Mouse (Mus musculus) kidney, adult 2 months (tissue): Measurements from ENCODE around the gene Bfsp2. TPM values are rescaled to one million over a fixed set of nuclear protein-coding genes. Genes with fewer than 3 reads are reported as not detected.

Source experiments
- DNase-seq: peaks from one replicate; pipeline ENCODE4 v3.0.0; 2021
- H3K27ac ChIP-seq: fragments of 200-500 bp; 2 replicates; pipeline ENCODE4 v1.5.1; 2012; ENCODE audit warnings: low read depth, low read length, control low read depth, inconsistent platforms; ENCODE audit not compliant: insufficient read depth
- H3K27me3 ChIP-seq: fragments of 200-500 bp; replicated peaks from 2 replicates; pipeline ENCODE4 v1.6.1; 2012; ENCODE audit warnings: mild to moderate bottlenecking, moderate library complexity, low read length, inconsistent platforms; ENCODE audit not compliant: control insufficient read depth, insufficient read depth
- H3K36me3 ChIP-seq: fragments of 200-500 bp; 2 replicates; pipeline ENCODE4 v1.6.1; 2012; ENCODE audit warnings: mild to moderate bottlenecking, moderate library complexity, low read length, inconsistent platforms; ENCODE audit not compliant: control insufficient read depth, insufficient read depth
- H3K4me1 ChIP-seq: fragments of 200-500 bp; 2 replicates; pipeline ENCODE4 v1.6.1; 2011; ENCODE audit warnings: low read length; ENCODE audit not compliant: control insufficient read depth, insufficient read depth
- H3K4me3 ChIP-seq: fragments of 200-500 bp; 2 replicates; pipeline ENCODE4 v1.5.1; 2011; ENCODE audit warnings: mild to moderate bottlenecking, low read depth, low read length, control low read depth; ENCODE audit not compliant: insufficient read depth
- CTCF ChIP-seq: fragments of 200-500 bp; conservative IDR thresholded peaks from 2 replicates; pipeline ENCODE4 v1.5.1; 2011; ENCODE audit warnings: low read depth, mild to moderate bottlenecking, control low read depth, low read length, moderate library complexity, mixed read lengths; ENCODE audit not compliant: insufficient read depth, insufficient read length
- POLR2A ChIP-seq: fragments of 200-500 bp; IDR thresholded peaks from one replicate; pipeline ENCODE4 v1.6.1; 2011; ENCODE audit warnings: low read depth, low read length, control low read depth
- WGBS: fragments of 180-500 bp; shearing (Covaris S2); methylation state at CpG from one replicate; pipeline ENCODE4 v1.1.7; 2018; 5-methylcytosine and 5-hydroxymethylcytosine counted together
- polyA plus RNA-seq: library from polyadenylated mRNA; depleted of rRNA; stranded (reverse); fragments of >200 nt; gene quantifications from 2 replicates; pipeline ENCODE4 v1.2.3, GENCODE M21; 2012

Bfsp2 gene
- polyA plus RNA-seq, 1 experiment: 0.56 TPM

GRCm38 (mm10) chr9:103505067-103505466 is 24.8 kb upstream of the Bfsp2 start:
- peaks cover 5% of the 10 kb centered on the region; the same call in 1 of the 2 replicates for H3K4me1 ChIP-seq
- 73% methylated on average over 5 of the region's 5 CpGs for whole genome bisulfite sequencing

GRCm38 (mm10) chr9:103504646-103505045 is 24.4 kb upstream of the Bfsp2 start:
- no peak overlapping the region for H3K27ac ChIP-seq
- no peak for DNase-seq
- 90% methylated on average over 1 of the region's 1 CpGs for WGBS
- H3K36me3 ChIP-seq: no peaks in the 10 kb centered on the region
- TF ChIP-seq POLR2A (no peak), CTCF (no peak)
- H3K27me3 ChIP-seq: no peaks in the 10 kb centered on the region
- H3K4me3 ChIP-seq: no peak overlapping the region
- peaks cover 5% of the 10 kb centered on the region; the same call in 1 of the 2 replicates for H3K4me1 ChIP-seq

More at GRCm38 (mm10) chr9:103505067-103505466, 24.8 kb upstream of the Bfsp2 start:
- H3K27me3 ChIP-seq: no peaks in the 10 kb centered on the region
- H3K27ac ChIP-seq: no peak overlapping the region
- no peak for TF ChIP-seq CTCF
- no peak for TF ChIP-seq POLR2A
- no peaks in the 10 kb centered on the region for H3K36me3 ChIP-seq
- no peak overlapping the region for H3K4me3 ChIP-seq
- DNase-seq: no peak

- Histone ChIP-seq H3K4me3 (no peak overlapping the region), H3K27ac (no peak overlapping the region), H3K4me1 (peaks cover 5% of the 10 kb centered on the region; the same call in 1 of the 2 replicates), H3K36me3 (no peaks in the 10 kb centered on the region), H3K27me3 (no peaks in the 10 kb centered on the region)
- 55% methylated on average over 3 of the region's 3 CpGs for WGBS
- TF ChIP-seq POLR2A (no peak), CTCF (no peak)
- peak; percentile 81 for DNase-seq
Measured at GRCm38 (mm10) chr9:103503586-103504298, 23.5 kb upstream of the Bfsp2 start.

- no peak for DNase-seq
- H3K27me3 ChIP-seq: no peaks in the 10 kb centered on the region
- no peaks in the 10 kb centered on the region for H3K36me3 ChIP-seq
- 100% methylated on average over 2 of the region's 2 CpGs for WGBS
- H3K4me3 ChIP-seq: no peak overlapping the region
- TF ChIP-seq POLR2A (no peak), CTCF (no peak)
- H3K4me1 ChIP-seq: peaks cover 5% of the 10 kb centered on the region; the same call in 1 of the 2 replicates
- H3K27ac ChIP-seq: no peak overlapping the region
Measured at GRCm38 (mm10) chr9:103502655-103503054, 22.4 kb upstream of the Bfsp2 start.

GRCm38 (mm10) chr9:103501861-103502364 is 21.7 kb upstream of the Bfsp2 start:
- no peak for DNase-seq
- WGBS: 38% methylated on average over 14 of the region's 14 CpGs
- TF ChIP-seq POLR2A: no peak
- no peak for TF ChIP-seq CTCF
- no peak overlapping the region for H3K27ac ChIP-seq
- H3K4me3 ChIP-seq: no peak overlapping the region
- H3K27me3 ChIP-seq: no peaks in the 10 kb centered on the region
- H3K4me1 ChIP-seq: peaks cover 5% of the 10 kb centered on the region; the same call in 1 of the 2 replicates
- no peaks in the 10 kb centered on the region for H3K36me3 ChIP-seq

- DNase-seq: no peak
- Histone ChIP-seq H3K36me3 (no peaks in the 10 kb centered on the region), H3K4me3 (no peak overlapping the region), H3K4me1 (peaks cover 6% of the 10 kb centered on the region; the same call in 1 of the 2 replicates), H3K27ac (no peak overlapping the region), H3K27me3 (no peaks in the 10 kb centered on the region)
- TF ChIP-seq CTCF: no peak
- no peak for TF ChIP-seq POLR2A
- 94% methylated on average over 18 of the region's 18 CpGs for WGBS
Measured at GRCm38 (mm10) chr9:103499366-103499765, 19.1 kb upstream of the Bfsp2 start.

- no peaks in the 10 kb centered on the region for H3K36me3 ChIP-seq
- H3K4me1 ChIP-seq: peaks cover 6% of the 10 kb centered on the region; the same call in 1 of the 2 replicates
- no peaks in the 10 kb centered on the region for H3K27me3 ChIP-seq
- no peak for DNase-seq
- H3K4me3 ChIP-seq: no peak overlapping the region
- TF ChIP-seq CTCF: no peak
- TF ChIP-seq POLR2A: no peak
- 75% methylated on average over 8 of the region's 8 CpGs for WGBS
- H3K27ac ChIP-seq: no peak overlapping the region
Measured at GRCm38 (mm10) chr9:103498699-103499098, 18.5 kb upstream of the Bfsp2 start.
